Mouse (Mus musculus) bone marrow macrophage, adult 2 months (primary cell): Measurements from ENCODE around the gene Mapk6.

Source experiments
- CTCF ChIP-seq: IDR thresholded peaks from 2 replicates; pipeline ENCODE4 v1.5.1; 2012; ENCODE audit warnings: low read depth, mild to moderate bottlenecking, low read length, moderate library complexity
- POLR2A ChIP-seq: IDR thresholded peaks from 2 replicates; pipeline ENCODE4 v1.6.1; 2012; ENCODE audit warnings: mild to moderate bottlenecking, low read depth, low read length, borderline replicate concordance

DNA sequence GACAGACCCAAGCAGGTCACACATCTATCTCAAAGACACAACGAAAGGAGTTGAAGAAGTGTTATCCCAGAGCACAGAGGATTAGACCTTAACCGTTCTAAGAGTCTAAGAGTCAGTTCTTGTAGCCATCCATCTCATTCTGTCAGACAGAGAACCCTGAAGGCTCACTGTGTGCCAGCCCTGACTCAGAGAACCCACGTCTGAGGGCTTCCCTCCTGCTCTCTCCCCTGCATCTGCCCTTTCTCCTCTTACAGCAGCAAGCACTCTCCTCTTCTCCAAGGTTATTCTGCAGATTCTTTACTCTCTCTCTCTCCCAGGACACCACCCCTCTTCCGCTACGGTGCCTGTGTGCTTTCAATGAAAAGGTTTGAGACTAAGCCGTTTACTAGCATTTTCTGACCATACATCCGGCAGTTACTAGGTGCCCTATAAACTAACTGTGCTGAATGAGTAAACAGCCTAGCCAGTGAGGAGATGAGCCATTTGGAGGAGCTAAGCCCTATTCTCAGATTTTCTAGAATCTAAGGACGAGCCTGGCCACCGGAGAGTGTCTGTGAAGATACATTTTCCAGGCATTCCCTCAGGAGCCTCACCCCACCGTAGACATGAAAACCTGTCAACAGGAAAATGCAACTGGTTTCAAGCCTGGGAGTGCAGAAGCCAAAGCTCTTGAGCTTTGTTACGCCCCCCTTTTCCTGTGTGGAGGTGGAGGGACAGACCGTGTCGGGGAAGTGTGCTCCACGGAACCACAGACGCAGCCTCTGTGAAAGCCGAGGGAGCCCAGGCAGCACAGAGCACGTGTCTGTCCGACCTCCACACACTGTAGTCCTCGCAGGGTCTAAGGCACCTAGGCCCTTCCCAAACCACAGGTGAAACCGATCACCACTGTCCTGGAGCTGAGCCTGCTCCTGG, 8.0 kb downstream of the Mapk6 start:
- TF ChIP-seq POLR2A (no peak), CTCF (no peak)
